Mouse (Mus musculus): ENCODE data around the gene Gast. TPM values are rescaled to one million over a fixed set of nuclear protein-coding genes. Genes with fewer than 3 reads are reported as not detected.

The Gast gene
- polyA plus RNA-seq, 1 experiment from 2014 or later = not detected

GRCm38 (mm10) chr11:100311656-100312055, 22.6 kb upstream of the Gast start:
- Histone ChIP-seq H3K4me1 (replicated peaks; ENCODE audit: insufficient read depth, low read length) (no peaks in the 10 kb centered on the region), H3K9ac (ENCODE audit: low read depth, low read length) (no peak overlapping the region), H3K4me3 (replicated peaks; ENCODE audit: low read depth, low read length) (no peak overlapping the region), H3K9me3 (replicated peaks; ENCODE audit: low read length) (no peaks in the 10 kb centered on the region), H3K27ac (no peak overlapping the region), H3K27me3 (ENCODE audit: insufficient read depth, low read length) (no peaks in the 10 kb centered on the region), H3K36me3 (ENCODE audit: insufficient read depth, low read length) (no peaks in the 10 kb centered on the region), H3K4me2 (ENCODE audit: low read length) (no peak overlapping the region)
- DNase-seq (ENCODE audit: low spot score) (no peak), ATAC-seq (replicated peaks; ENCODE audit: low FRiP score, low read depth) (no peak)
- TF ChIP-seq CTCF (IDR thresholded peaks at IDR 0.05; ENCODE audit: low read depth) = no peak
- 67% methylated on average over 1 of the region's 1 CpGs for WGBS

- Histone ChIP-seq H3K4me1 (replicated peaks; ENCODE audit: insufficient read depth, low read length) (no peaks in the 10 kb centered on the region), H3K27me3 (ENCODE audit: insufficient read depth, low read length) (no peaks in the 10 kb centered on the region), H3K4me3 (replicated peaks; ENCODE audit: low read depth, low read length) (no peak overlapping the region), H3K36me3 (ENCODE audit: insufficient read depth, low read length) (no peaks in the 10 kb centered on the region), H3K27ac (no peak overlapping the region), H3K4me2 (ENCODE audit: low read length) (no peak overlapping the region), H3K9ac (ENCODE audit: low read depth, low read length) (no peak overlapping the region), H3K9me3 (replicated peaks; ENCODE audit: low read length) (no peaks in the 10 kb centered on the region)
- no peak for TF ChIP-seq CTCF (IDR thresholded peaks at IDR 0.05; ENCODE audit: low read depth)
- peak; percentile 51; the same call in 1 of the 2 replicates for ATAC-seq (replicated peaks; ENCODE audit: low FRiP score, low read depth)
- DNase-seq (ENCODE audit: low spot score) = no peak
- 36% methylated on average over 5 of the region's 5 CpGs for WGBS
Measured at GRCm38 (mm10) chr11:100312096-100312679, 22.0 kb upstream of the Gast start.

- ATAC-seq (replicated peaks; ENCODE audit: low FRiP score, low read depth) = peak; percentile 60
- no peaks in the 10 kb centered on the region for H3K36me3 ChIP-seq (ENCODE audit: insufficient read depth, low read length)
Measured at GRCm38 (mm10) chr11:100313424-100313823, 20.8 kb upstream of the Gast start.

GRCm38 (mm10) chr11:100315439-100315838, 18.8 kb upstream of the Gast start:
- no peak overlapping the region for H3K9ac ChIP-seq (ENCODE audit: low read depth, low read length)
- WGBS = 93% methylated on average over 5 of the region's 5 CpGs
- ATAC-seq (replicated peaks; ENCODE audit: low FRiP score, low read depth) = no peak

More at GRCm38 (mm10) chr11:100313424-100313823, 20.8 kb upstream of the Gast start:
- H3K4me2 ChIP-seq (ENCODE audit: low read length) = no peak overlapping the region
- DNase-seq (ENCODE audit: low spot score) = no peak
- H3K4me3 ChIP-seq (replicated peaks; ENCODE audit: low read depth, low read length) = no peak overlapping the region
- no peaks in the 10 kb centered on the region for H3K27me3 ChIP-seq (ENCODE audit: insufficient read depth, low read length)
- H3K4me1 ChIP-seq (replicated peaks; ENCODE audit: insufficient read depth, low read length) = no peaks in the 10 kb centered on the region
- no peak for TF ChIP-seq CTCF (IDR thresholded peaks at IDR 0.05; ENCODE audit: low read depth)
- WGBS = 89% methylated on average over 6 of the region's 6 CpGs
- no peak overlapping the region; the same call in 1 of the 2 replicates for H3K27ac ChIP-seq
- H3K9ac ChIP-seq (ENCODE audit: low read depth, low read length) = no peak overlapping the region
- H3K9me3 ChIP-seq (replicated peaks; ENCODE audit: low read length) = no peaks in the 10 kb centered on the region

GRCm38 (mm10) chr11:100317826-100318380, 16.3 kb upstream of the Gast start:
- no peak for TF ChIP-seq CTCF (IDR thresholded peaks at IDR 0.05; ENCODE audit: low read depth)
- Histone ChIP-seq H3K4me2 (ENCODE audit: low read length) (no peak overlapping the region), H3K9ac (ENCODE audit: low read depth, low read length) (no peak overlapping the region), H3K27me3 (ENCODE audit: insufficient read depth, low read length) (no peaks in the 10 kb centered on the region), H3K9me3 (replicated peaks; ENCODE audit: low read length) (no peaks in the 10 kb centered on the region), H3K36me3 (ENCODE audit: insufficient read depth, low read length) (peaks cover 17% of the 10 kb centered on the region), H3K4me1 (replicated peaks; ENCODE audit: insufficient read depth, low read length) (no peaks in the 10 kb centered on the region), H3K27ac (no peak overlapping the region), H3K4me3 (replicated peaks; ENCODE audit: low read depth, low read length) (no peak overlapping the region)
- 60% methylated on average over 6 of the region's 6 CpGs for WGBS
- ATAC-seq (replicated peaks; ENCODE audit: low FRiP score, low read depth) (no peak), DNase-seq (ENCODE audit: low spot score) (no peak)

More at GRCm38 (mm10) chr11:100315439-100315838, 18.8 kb upstream of the Gast start:
- TF ChIP-seq CTCF (IDR thresholded peaks at IDR 0.05; ENCODE audit: low read depth) = no peak
- Histone ChIP-seq H3K4me3 (replicated peaks; ENCODE audit: low read depth, low read length) (no peak overlapping the region), H3K4me2 (ENCODE audit: low read length) (no peak overlapping the region), H3K9me3 (replicated peaks; ENCODE audit: low read length) (no peaks in the 10 kb centered on the region), H3K36me3 (ENCODE audit: insufficient read depth, low read length) (no peaks in the 10 kb centered on the region), H3K4me1 (replicated peaks; ENCODE audit: insufficient read depth, low read length) (no peaks in the 10 kb centered on the region), H3K27me3 (ENCODE audit: insufficient read depth, low read length) (no peaks in the 10 kb centered on the region), H3K27ac (no peak overlapping the region)
- DNase-seq (ENCODE audit: low spot score) = no peak

- ATAC-seq (replicated peaks; ENCODE audit: low FRiP score, low read depth) (0 out of 2 replicates have a peak, but pooled peaks have one; percentile 1), DNase-seq (ENCODE audit: low spot score) (no peak)
- Histone ChIP-seq H3K9me3 (replicated peaks; ENCODE audit: low read length) (no peaks in the 10 kb centered on the region), H3K36me3 (ENCODE audit: insufficient read depth, low read length) (peaks cover 17% of the 10 kb centered on the region), H3K4me3 (replicated peaks; ENCODE audit: low read depth, low read length) (peak overlapping the region; percentile 82), H3K27me3 (ENCODE audit: insufficient read depth, low read length) (no peaks in the 10 kb centered on the region), H3K4me1 (replicated peaks; ENCODE audit: insufficient read depth, low read length) (no peaks in the 10 kb centered on the region), H3K9ac (ENCODE audit: low read depth, low read length) (no peak overlapping the region), H3K4me2 (ENCODE audit: low read length) (peak overlapping the region; percentile 50), H3K27ac (no peak overlapping the region)
- TF ChIP-seq CTCF (IDR thresholded peaks at IDR 0.05; ENCODE audit: low read depth) = no peak
- 90% methylated on average over 10 of the region's 10 CpGs for WGBS
Measured at GRCm38 (mm10) chr11:100318529-100319451, 15.4 kb upstream of the Gast start.
